Mouse (Mus musculus) thymus, adult 2 months (tissue): ENCODE results near the gene Eif4e3.

ENCODE experiments used
- CTCF ChIP-seq: fragments of 200-500 bp; IDR thresholded peaks from 2 replicates; pipeline ENCODE4 v1.5.1; 2012; ENCODE audit warnings: mild to moderate bottlenecking, control low read depth, low read length, moderate library complexity, borderline replicate concordance; ENCODE audit not compliant: control insufficient read depth, poor library complexity, insufficient read depth; ENCODE audit errors: extremely low read depth
- POLR2A ChIP-seq: fragments of 200-500 bp; IDR thresholded peaks from 2 replicates; pipeline ENCODE4 v1.6.1; 2012; ENCODE audit warnings: mild to moderate bottlenecking, low read length, control low read depth, moderate library complexity; ENCODE audit not compliant: control insufficient read depth, poor library complexity, insufficient read depth; ENCODE audit errors: extremely low read depth

DNA sequence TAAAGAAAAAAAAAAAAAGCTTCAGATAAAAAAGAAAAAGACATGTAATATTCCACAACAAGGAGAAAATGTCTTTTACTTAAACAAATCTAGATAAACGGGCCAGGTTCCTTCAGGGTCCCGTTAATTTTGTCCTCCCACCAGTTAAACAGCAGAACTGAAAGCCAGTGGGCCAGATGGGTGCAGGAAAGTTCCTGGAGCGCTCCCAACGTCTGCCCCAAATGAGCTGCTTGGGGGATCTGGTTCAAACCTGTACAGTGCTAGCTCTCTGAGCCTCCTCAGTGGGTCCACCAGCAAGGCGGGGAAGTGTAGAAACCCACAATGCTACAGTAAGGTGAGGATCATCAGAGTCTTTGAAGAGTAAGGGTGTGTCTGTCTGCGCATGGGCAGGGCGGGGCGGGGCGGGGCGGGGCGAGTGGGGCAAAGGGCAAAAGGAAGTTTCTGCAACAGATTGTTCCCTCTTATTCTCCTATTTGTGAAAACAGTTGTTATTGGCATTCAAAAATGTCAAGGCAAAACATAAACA lies 45.1 kb upstream of the Eif4e3 start:
- TF ChIP-seq CTCF, result no peak
- no peak for TF ChIP-seq POLR2A
